Mouse (Mus musculus): ENCODE results near the gene Zfp433.
"Not testable (repeated sequence)": the region's sequence is repeated elsewhere in the genome, so short reads cannot be mapped to it uniquely, and the experiment has no call there.

Gene Zfp433

GRCm38 (mm10) chr10:81704531-81705301, at the start of gene Zfp433:
Gene Zfp433 (plus strand): TSS chr10:81704825.
- in situ Hi-C loops (cut with MseI, MboI) = not testable (repeated sequence)

GRCm38 (mm10) chr10:81655178-81655577, 49.4 kb upstream of the Zfp433 start:
- in situ Hi-C loops (cut with MseI, MboI) = no loop called here

- in situ Hi-C loops (cut with MseI, MboI) = no loop called here
Observed at GRCm38 (mm10) chr10:81656174-81656573, 48.5 kb upstream of the Zfp433 start.

- in situ Hi-C loops (cut with MseI, MboI) = not testable (repeated sequence)
Observed at GRCm38 (mm10) chr10:81687114-81687513, 17.5 kb upstream of the Zfp433 start.

GRCm38 (mm10) chr10:81770506-81771403, 66.1 kb downstream of the Zfp433 start, which contains the start of gene Gm3055:
Gene Gm3055 (minus strand): TSS chr10:81771161.
- in situ Hi-C loops (cut with MseI, MboI) = not testable (repeated sequence)

GRCm38 (mm10) chr10:81771404-81771777, 66.8 kb downstream of the Zfp433 start:
- in situ Hi-C loops (cut with MseI, MboI) = not testable (repeated sequence)

Data from mouse trophoblast stem cell (cell line).